Mouse (Mus musculus) adrenal gland, postnatal 25 days (tissue): Measurements from ENCODE around the gene Lrrc1. TPM values are rescaled to one million over a fixed set of nuclear protein-coding genes. Genes with fewer than 3 reads are reported as not detected.
A peak's percentile ranks its signal among the peaks of the same experiment; 100 is the strongest.

Source experiments
- DNase-seq: peaks from one replicate; pipeline ENCODE4 v3.0.0; 2021; ENCODE audit warnings: mixed read lengths
- microRNA-seq, 2 experiments: library from miRNA; unstranded; fragments of <30 nt; microRNA quantifications; one replicate each; pipeline ENCODE4 v1.2.0; 2021
- total RNA-seq: library from RNA; stranded (reverse); gene quantifications from 2 replicates; pipeline ENCODE4 v1.2.3, GENCODE M21; 2021

Lrrc1 gene
- total RNA-seq, 1 experiment from 2014 or later = 15.4 TPM

DNA sequence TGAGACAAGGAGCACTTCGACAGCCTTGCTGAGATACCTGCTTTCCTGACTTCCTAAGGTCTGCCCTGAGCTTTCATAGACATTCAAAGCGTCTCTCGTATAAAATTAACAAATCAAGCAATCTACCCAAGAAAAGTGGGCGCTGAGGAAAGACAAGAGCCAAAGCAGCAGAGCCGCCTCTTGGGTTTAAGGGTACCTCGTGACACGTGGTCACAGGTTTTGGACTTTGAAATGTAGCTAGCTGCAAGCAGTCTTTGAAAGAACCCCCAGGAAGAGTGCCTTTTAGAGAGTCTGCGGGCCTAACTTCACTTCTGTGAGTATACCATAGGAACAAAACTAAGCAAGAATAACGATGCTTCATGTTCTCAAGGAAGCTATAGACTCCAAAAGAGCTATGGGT lies 160.0 kb downstream of the Lrrc1 start:
- DNase-seq = no peak

DNA sequence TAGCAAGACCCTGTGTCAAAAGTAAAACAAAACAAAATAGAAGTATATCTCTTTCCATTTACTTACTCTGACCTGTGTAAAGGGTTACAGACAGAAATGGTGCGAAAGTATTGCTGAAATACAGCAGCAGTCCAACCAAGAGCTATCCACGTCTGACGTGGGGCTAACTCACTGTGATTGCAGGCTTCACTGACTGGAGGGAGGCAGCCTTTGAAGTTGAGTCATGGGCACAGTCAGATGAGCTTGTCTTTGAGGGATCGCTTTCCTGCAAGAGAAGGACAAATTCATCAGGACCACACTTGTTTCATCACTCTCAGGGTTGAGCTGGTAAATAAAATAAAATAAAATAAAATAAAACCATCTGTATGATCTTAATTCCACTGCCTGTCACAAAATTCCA lies 160.7 kb downstream of the Lrrc1 start:
- DNase-seq = no peak

DNA sequence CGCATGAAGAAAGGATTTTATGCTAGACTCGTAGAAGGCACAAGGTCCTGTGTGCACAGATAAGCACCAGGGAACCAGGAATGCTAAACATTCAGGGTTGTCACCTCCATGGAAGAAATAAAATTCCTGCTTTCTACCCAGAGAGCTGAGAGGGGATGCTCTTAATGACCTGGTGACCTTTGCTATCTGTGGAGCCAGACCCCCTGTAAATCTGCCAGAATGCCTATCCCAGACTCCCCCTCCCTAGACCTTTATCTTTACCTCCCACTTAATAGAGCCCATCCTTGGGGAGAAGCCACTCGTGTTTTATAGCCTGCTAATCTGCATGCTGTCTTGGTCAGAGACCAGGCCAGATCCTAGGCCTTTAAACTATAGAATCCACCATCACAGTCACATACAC lies 162.2 kb downstream of the Lrrc1 start:
- DNase-seq = no peak

DNA sequence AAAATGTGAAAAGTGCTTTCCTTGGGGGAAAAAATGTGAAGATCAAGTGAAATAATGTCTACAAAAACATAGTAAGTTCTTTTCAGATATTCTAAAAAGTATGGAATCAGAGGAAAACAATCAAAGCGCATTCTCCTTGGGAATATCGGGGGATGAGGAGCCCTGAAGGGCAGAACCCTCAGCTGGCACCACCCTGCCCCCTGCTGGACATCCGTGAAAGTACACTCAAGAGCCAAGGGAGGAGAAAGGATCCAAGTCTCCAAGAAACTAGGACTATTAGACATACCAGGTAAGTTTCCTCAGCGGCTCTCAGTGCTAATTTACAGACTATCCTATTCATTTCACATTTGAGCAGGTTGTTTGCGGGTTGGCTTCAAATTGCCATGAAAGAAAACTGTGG lies 163.1 kb downstream of the Lrrc1 start:
- DNase-seq = peak; percentile 82

Small RNAs within 50 kb of the gene (microRNA-seq; reads per million reads assigned to microRNA genes)
- 0 reads per million in 2 experiments for gene Gm25250

Other genes starting within 250 kb of the Lrrc1 start
- 1.0 TPM in 1 of 2 replicates, not detected in the other for gene Mlip, start 191.9 kb downstream of the Lrrc1 start, total RNA-seq
- 0.03 TPM in 1 of 2 replicates, not detected in the other for gene Klhl31, start 91.6 kb upstream of the Lrrc1 start, total RNA-seq
- 38.0 and 48.3 TPM in 2 replicates for gene Gclc, start 209.7 kb upstream of the Lrrc1 start, total RNA-seq